Mouse (Mus musculus): ENCODE results near the gene Prex1.

Gene Prex1

GRCm38 (mm10) chr2:166552657-166553056 lies 161.0 kb downstream of the Prex1 start:
- DNase-seq: no peak

DNA sequence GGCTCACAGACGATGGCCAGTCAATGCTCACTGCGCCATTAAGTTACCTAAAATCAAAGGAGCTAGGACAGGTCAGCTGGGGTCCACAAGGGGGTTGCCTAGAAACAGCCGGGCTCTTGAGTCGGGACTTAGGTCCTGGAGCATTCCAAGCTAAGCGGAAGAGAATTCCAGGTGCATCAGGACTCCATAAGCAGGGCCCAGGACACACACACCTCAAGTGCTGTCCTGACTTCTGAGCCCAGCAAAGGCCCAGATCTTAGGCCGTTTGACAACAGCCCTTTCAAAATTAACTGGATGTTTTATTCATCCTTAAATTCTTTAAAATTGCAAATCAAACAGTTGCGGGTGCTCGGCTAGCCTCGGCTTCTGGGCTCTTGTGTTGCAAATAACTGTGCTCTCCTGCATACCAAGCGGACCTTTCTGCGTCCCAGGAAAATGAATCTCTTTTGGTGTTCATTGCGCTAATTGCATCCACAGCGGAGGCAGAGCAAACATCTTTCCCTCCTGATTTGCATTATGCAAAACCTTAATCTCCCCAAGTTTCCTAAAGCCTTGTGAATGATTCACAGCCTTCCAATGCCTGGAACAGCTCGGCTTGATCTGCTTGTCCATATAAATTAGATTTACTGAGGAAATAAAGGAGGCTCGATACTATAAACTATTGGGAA lies 161.7 kb downstream of the Prex1 start:
- no peak for DNase-seq

GRCm38 (mm10) chr2:166549871-166550270 lies 163.8 kb downstream of the Prex1 start:
- no peak for DNase-seq

- no peak for DNase-seq
Observed at GRCm38 (mm10) chr2:166549069-166549468, 164.6 kb downstream of the Prex1 start.

DNA sequence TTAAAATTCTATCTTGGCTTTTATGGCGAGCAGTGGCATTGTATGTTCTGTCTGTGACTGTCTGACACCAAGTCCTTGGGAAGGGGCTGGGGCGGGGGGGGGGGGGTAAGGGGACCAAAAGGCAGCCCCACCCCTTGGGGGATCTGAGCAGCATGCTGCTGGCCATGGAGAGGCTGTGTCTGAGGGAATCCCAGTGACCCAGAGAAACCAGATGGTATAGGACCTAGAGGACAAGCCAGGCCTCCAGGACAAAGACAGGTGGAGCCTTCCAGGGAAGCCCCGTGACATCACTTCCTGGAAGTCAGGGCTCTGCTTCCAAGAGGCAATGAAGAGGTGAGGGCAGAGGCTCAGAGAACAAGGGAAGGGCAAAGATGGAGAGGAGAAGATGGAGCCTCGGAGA lies 168.1 kb downstream of the Prex1 start:
- no peak for DNase-seq

- DNase-seq: no peak
Observed at GRCm38 (mm10) chr2:166544575-166545251, 168.9 kb downstream of the Prex1 start.

- DNase-seq: no peak
Observed at GRCm38 (mm10) chr2:166541112-166541928, 172.3 kb downstream of the Prex1 start.

- DNase-seq: no peak
Observed at GRCm38 (mm10) chr2:166540216-166540615, 173.4 kb downstream of the Prex1 start.

- DNase-seq: no peak
Observed at GRCm38 (mm10) chr2:166536896-166537295, 176.7 kb downstream of the Prex1 start.

DNA sequence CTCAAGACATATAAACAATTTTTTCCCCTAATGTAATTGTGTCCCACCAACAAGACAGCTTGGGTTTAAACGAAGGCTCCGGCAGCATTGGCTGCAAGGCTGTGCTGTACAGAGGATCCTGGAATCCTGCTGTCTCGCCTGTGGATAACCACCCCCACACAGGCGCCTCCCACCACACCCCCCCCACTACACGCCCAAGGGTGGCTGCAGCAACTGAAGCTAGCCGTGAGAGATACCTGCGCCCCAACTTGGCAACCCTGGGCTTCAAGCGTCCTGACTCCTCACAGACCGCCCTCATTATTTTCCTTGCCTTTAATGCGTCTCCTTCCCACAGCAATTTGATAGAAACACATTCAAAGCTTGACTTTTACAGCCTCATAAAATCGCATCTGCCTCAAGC lies 178.1 kb downstream of the Prex1 start:
- DNase-seq: no peak

DNA sequence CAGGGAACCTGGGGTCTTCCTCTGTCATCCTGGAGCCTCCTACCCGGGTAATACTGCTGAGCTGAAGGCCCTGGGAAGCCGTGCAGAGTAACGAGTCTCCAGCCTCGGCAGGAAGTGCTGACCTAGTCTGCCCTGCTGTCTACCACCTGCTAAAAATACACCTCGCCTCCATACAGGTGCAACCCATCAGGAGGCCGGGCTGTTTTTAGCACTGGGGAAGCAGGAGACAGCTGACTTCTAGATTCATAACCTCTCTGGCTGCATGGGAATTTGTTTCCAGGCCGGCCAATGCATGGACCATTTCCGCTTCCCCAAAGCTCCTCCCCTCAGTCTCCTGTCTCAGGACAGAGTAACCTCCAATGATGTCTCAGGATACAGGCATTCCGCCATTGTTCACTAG lies 187.4 kb downstream of the Prex1 start:
- no peak for DNase-seq

GRCm38 (mm10) chr2:166523156-166523890 lies 190.3 kb downstream of the Prex1 start:
- DNase-seq: no peak

- no peak for DNase-seq
Observed at GRCm38 (mm10) chr2:166522612-166523120, 191.0 kb downstream of the Prex1 start.

DNA sequence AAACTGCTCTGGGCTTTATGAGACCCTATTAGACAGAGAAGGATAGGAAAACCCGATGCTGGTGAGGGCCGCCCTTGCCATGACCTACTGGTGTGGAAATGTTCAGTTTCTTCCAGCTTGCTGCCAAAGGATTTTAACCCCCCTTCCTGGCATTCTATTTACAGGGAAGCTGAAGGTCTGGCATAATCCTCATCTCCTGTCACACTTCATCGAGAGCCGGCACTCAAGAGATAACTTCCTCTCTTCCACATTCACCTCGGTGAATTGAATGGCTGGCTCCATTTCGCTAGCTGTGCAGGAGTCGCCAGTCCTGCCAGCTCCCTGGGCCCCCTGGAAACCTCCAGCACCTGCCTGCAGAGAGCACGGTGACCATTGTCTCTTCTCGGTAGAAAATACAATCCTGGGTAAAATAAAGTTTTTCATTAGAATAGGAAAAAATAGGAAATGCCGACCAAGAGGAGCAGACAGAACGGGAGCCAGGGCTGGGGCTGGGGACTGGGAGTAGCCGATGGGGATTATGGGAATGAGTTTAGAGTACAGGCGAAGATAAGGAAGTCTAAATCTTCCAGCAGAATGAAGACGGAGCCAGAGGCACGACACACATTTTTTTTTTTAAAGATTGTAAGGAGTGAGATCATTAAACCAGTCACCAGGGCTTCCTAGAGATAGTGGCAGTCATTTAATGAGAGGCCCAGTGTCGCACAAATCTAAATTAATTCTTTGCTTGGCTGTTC lies 191.6 kb downstream of the Prex1 start:
- DNase-seq: no peak

- DNase-seq: no peak
Observed at GRCm38 (mm10) chr2:166521461-166521860, 192.2 kb downstream of the Prex1 start.

GRCm38 (mm10) chr2:166520536-166520935 lies 193.1 kb downstream of the Prex1 start:
- no peak for DNase-seq

DNA sequence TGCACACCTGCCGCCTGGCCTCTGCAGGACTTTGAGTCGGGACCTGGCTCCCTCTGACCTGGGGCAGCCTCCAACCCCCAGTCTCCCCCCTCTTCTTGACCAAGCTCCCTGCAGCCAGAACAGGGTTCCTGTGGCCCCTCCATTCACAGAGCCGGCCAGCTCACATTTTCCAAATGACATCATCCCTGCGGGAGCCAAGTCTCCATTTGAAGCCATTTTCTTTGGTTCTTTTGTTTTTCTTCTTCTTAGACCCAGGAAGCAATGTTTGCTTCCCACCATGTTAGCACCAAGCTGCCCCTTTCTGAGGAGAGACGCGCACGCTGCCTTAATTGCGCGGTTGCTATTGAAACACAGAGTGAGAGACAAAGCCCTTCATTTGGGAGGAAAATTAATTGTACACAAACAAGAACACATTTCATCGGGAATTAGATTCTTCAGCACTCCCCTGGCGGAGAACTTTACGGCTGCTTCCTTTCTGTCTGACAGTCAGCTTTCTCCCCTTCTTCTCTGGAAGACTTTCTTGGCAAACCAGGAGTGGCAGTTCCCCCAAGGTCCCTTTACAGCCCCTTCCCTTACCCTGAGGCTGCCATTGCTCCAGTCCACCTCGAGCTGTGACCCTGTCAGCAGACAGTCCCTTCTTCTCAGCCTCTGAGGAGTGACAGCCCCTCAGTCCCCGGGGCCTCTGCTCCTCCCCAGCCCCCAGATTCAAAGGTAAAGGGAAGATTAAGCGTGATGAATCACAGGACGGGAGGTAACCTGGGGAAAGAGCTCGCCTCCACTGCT lies 196.0 kb downstream of the Prex1 start:
- DNase-seq: peak; percentile 9

DNA sequence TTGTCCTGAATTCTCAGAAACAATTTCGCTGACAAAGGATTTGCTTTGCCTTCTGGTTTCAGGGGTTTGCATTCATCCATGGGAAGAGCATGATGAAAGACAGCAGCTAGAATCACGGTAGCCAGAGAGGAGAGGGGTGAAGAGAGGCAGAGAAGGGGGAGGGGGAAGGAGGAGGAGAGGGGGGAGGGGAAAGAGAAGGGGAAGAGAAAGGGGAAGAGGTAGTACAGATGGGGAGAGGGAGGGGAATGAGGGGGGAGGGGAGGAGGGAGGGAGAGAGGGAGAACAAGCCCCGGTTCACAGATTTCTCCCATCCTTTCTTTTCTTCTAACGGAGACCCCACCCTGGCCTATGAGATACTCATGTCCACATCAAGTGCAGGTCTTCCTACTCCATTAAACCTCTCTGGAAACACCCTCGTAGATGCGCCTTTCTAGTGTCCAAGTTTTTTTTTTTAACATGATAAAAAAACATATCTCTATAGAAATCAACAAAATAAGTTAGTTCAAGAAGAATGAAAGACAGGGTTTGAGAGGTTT lies 196.7 kb downstream of the Prex1 start:
- no peak for DNase-seq
